Mouse (Mus musculus) small intestine, adult 2 months (tissue): ENCODE data around the gene Tifa.

Source experiments
- CTCF ChIP-seq: fragments of 200-500 bp; IDR thresholded peaks from 2 replicates; pipeline ENCODE4 v1.5.1; 2012; ENCODE audit warnings: low read depth, mild to moderate bottlenecking, control low read depth, inconsistent platforms, low read length, moderate library complexity, mixed read lengths; ENCODE audit not compliant: insufficient replicate concordance, insufficient read length; ENCODE audit errors: extremely low read depth
- POLR2A ChIP-seq: fragments of 200-500 bp; IDR thresholded peaks from 2 replicates; pipeline ENCODE4 v1.6.1; 2012; ENCODE audit warnings: low read depth, mild to moderate bottlenecking, control low read depth, inconsistent platforms, low read length, moderate library complexity

DNA sequence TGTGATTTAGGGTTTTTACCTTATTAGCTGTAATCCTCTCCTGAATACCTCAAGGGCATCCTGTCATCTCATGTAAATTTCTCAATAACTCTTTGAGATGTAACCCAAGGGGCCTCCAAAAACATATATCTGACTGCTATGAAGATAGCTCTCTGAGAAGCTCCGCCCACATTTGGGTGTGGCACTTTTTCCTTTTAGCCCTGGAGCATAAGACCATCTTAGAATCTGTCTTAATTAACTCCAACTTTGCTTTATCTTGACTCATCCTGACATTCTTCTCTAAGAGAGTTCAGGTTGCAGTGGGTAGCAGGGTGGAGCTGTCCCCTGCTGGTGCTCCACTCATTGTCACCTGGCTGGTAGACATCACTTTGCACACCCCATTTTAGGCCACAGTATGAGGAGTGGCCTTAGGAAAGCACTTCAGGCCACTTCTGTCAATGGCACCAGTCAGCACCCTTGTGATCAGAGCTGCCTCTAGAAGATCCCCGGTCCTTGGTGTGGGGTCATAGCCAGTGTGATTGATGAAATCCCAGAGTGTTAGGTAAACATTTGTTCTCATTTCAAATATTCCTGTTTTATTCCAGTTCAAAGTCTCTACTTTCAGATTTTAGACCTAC, 53.8 kb downstream of the Tifa start:
- TF ChIP-seq CTCF (no peak), POLR2A (no peak)
